Mouse (Mus musculus): Measurements from ENCODE around the gene Sp140. TPM values are rescaled to one million over a fixed set of nuclear protein-coding genes. Genes with fewer than 3 reads are reported as not detected.

Gene Sp140
- 100 to 1,000 TPM in 1 of 2 experiments, 10 to 100 TPM in 1; 98.1 to 108 TPM for total RNA-seq (2023)

GRCm38 (mm10) chr1:85600078-85600477 lies at the start of gene Sp140:
Gene Sp140, plus strand, starts transcription at chr1:85600378.

DNA sequence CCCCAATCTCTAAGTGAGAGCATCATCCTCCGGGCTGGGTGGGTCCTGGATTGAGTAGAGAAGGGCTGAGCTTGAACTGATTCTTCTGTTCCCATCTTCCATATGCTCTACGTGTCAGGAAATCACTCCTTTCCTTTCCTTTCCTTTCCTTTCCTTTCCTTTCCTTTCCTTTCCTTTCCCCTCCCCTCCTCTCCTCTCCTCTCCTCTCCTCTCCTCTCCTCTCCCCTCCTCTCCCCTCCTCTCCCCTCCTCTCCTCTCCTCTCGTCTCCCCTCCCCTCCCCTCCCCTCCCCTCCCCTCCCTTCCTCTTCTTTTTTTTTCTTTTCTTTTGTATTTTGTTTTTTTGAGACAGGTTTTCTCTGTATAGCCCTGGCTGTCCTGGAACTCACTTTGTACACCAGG lies 24.8 kb upstream of the Sp140 start, which contains the start of gene G530012D18Rik:
Gene G530012D18Rik (plus strand): TSS at position 301 of the 400 bp plus-strand sequence.

GRCm38 (mm10) chr1:85598271-85599012 lies 1.7 kb upstream of the Sp140 start, which contains the start of gene Sp110:
Gene Sp110, minus strand, starts transcription at chr1:85598817.

DNA sequence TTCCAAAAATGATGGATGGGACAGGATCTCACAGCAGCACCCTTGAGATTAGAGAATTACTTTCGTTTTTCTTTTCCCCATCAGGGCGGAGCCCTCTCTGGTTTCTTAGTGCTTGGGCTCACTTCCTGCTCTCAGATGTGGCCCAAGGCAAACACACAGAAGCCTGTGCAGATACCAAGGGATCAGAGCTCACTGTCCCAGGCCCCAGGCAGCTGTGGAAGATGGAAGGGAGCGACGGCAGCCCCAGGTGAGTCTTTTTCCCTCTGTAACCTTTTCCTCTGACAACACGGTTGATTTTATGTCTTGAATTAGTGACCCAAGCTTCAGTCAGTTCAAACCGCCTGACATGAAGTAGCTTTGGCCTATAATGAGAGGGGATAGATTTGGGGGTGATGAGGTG lies 49.7 kb downstream of the Sp140 start, which contains the start of gene Sp100:
Gene Sp100 (plus strand): TSS at position 108 of the 400 bp plus-strand sequence.

Other genes starting within 250 kb of the Sp140 start
- not detected for gene G530012D18Rik, start 24.7 kb upstream of the Sp140 start, total RNA-seq (2023)
- gene Sp110, start 1.6 kb upstream of the Sp140 start, total RNA-seq (2023) = 10 to 100 TPM; 73.8 to 81.3 TPM
- 100 to 1,000 TPM; 283 to 321 TPM for gene Sp100, start 49.6 kb downstream of the Sp140 start, total RNA-seq (2023)
- 10 to 100 TPM; 39.6 to 40.5 TPM for gene A630001G21Rik, start 178.3 kb downstream of the Sp140 start, total RNA-seq (2023)
- gene Cab39, start 193.1 kb downstream of the Sp140 start, total RNA-seq (2023) = 100 to 1,000 TPM in 1 of 2 experiments, 10 to 100 TPM in 1; 95.7 to 101 TPM

All from monocyte, adult 59 days (primary cell).